Comparison of ENCODE assay signal across 8 mouse cellular contexts in the genomic region with DNA sequence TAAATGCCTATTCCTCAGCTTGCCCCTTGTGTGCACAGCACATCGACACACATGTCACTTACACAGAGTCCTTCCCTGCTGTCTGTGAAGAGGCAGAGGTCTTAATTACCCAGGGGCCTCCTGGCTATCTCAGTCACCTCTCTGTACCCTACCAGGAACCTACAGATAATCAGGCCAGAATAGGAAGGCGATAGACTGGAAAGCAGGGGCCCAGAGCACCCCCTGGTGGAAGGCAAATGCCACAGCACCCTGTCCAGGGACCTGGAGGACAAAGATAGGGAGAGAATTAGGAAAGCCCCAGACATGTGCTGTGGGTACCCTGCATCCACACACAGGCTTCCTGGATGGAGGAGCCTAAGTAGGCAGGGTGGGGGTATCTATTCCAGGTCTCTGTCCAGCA. TPM values are rescaled to one million over a fixed set of nuclear protein-coding genes. Genes with fewer than 3 reads are reported as not detected.
DNase-seq lines count a peak whose midpoint lies in the region; ATAC-seq lines count a peak whose summit lies in the region.
"Had no signal": no experiment of that assay in that cellular context is flagged by ENCODE, and none has a peak within 500 bp of the region (broad histone marks: within the 10 kb centered on the region; RNA-seq: fewer than 3 reads in every experiment).

No protein-coding gene starts in this region.

- no peaks in the 10 kb centered on the region for H3K36me3 ChIP-seq in heart, embryonic 16.5 days (ENCODE audit: control insufficient read depth, insufficient read depth)
- H3K36me3 ChIP-seq in liver, embryonic 11.5 days (ENCODE audit: control insufficient read depth, insufficient read depth, low read length): no peaks in the 10 kb centered on the region

- H3K9me3 ChIP-seq in heart, embryonic 16.5 days (replicated peaks; ENCODE audit: control insufficient read depth, low read length): no peaks in the 10 kb centered on the region
- no peaks in the 10 kb centered on the region for H3K9me3 ChIP-seq in liver, embryonic 11.5 days (ENCODE audit: control insufficient read depth, low read length)

- 16% methylated on average over 2 of the region's 2 CpGs for WGBS in heart, embryonic 16.5 days
- WGBS in liver, embryonic 11.5 days: 20% methylated on average over 2 of the region's 2 CpGs

- no peak overlapping the region for H3K4me3 ChIP-seq in heart, embryonic 16.5 days (ENCODE audit: low read length)
- H3K4me3 ChIP-seq in liver, embryonic 11.5 days (ENCODE audit: low read depth, low read length): no peak overlapping the region
- H3K4me3 ChIP-seq: myocyte had no signal

- H3K9ac ChIP-seq in heart, embryonic 16.5 days (ENCODE audit: low read length): peak overlapping the region; percentile 31; the same call in 1 of the 2 replicates
- no peak overlapping the region for H3K9ac ChIP-seq in liver, embryonic 11.5 days (ENCODE audit: low read depth, low read length)

- no peaks in the 10 kb centered on the region for H3K27me3 ChIP-seq in heart, embryonic 16.5 days (ENCODE audit: control insufficient read depth, insufficient read depth, low read length)
- peaks cover 15% of the 10 kb centered on the region for H3K27me3 ChIP-seq in liver, embryonic 11.5 days (replicated peaks; ENCODE audit: control insufficient read depth, insufficient read depth, low read length)

- ATAC-seq in heart, embryonic 16.5 days (replicated peaks; ENCODE audit: extremely low read depth, insufficient read depth, low FRiP score): no peak
- ATAC-seq in liver, embryonic 11.5 days (replicated peaks; ENCODE audit: low FRiP score): peak; percentile 68
- ATAC-seq in neutrophil, adult 5-6 weeks (ENCODE audit: extremely low read depth, insufficient number of reproducible peaks, low FRiP score, poor library complexity, severe bottlenecking): peak; percentile 51

- peaks cover 44% of the 10 kb centered on the region for H3K4me1 ChIP-seq in heart, embryonic 16.5 days (ENCODE audit: control insufficient read depth, insufficient read depth, low read length)
- H3K4me1 ChIP-seq in liver, embryonic 11.5 days (replicated peaks; ENCODE audit: control insufficient read depth, insufficient read depth, low read length): peaks cover 45% of the 10 kb centered on the region

- DNase-seq in right cerebral cortex, adult 2 months (ENCODE audit: low spot score in 2 of 2): peak; percentile 62 to 67
- no peak for DNase-seq in right cerebral cortex, postnatal 36 days (ENCODE audit: low spot score in 2 of 2)
- DNase-seq in adrenal gland, adult 18-20 months (ENCODE audit: low spot score in 2 of 2): peak; percentile 57 to 72
- DNase-seq in embryo, embryonic 10.5 days (ENCODE audit: low spot score): peak; percentile 79
- peak; percentile 72 for DNase-seq in liver, embryonic 11.5 days (ENCODE audit: low spot score)

- H3K27ac ChIP-seq in heart, embryonic 16.5 days (ENCODE audit: low read length): peak overlapping the region; percentile 65
- H3K27ac ChIP-seq in liver, embryonic 11.5 days (ENCODE audit: low read depth, low read length): no peak overlapping the region

- no peak overlapping the region for H3K4me2 ChIP-seq in heart, embryonic 16.5 days (ENCODE audit: low read depth, low read length)
- H3K4me2 ChIP-seq in liver, embryonic 11.5 days: no peak overlapping the region

RNA-seq across cellular contexts. Expression of gene Adssl1, which starts 3.9 kb away (rescaled TPM):
- total RNA-seq in adrenal gland, adult 18-20 months (2021): 10 to 100 TPM; 17.1 to 31.3 TPM
- polyA plus RNA-seq in heart, embryonic 16.5 days (2015; fragmentation: Nextera tagmentation; extraction: Ambion mirVana): 108 and 118 TPM in 2 replicates
- polyA plus RNA-seq in liver, embryonic 11.5 days (2014; fragmentation: Nextera tagmentation; extraction: Ambion mirVana): 5.6 and 7.4 TPM in 2 replicates
- total RNA-seq in neutrophil, adult 5-6 weeks (2017): 39.0 and 45.2 TPM in 2 replicates

RNA-seq across cellular contexts. Expression of gene Siva1, which starts 20.7 kb away (rescaled TPM):
- total RNA-seq in adrenal gland, adult 18-20 months (2021): 10 to 100 TPM; 36.6 to 43.6 TPM
- polyA plus RNA-seq in heart, embryonic 16.5 days (2015; fragmentation: Nextera tagmentation; extraction: Ambion mirVana): 117 and 139 TPM in 2 replicates
- 216 and 222 TPM in 2 replicates for polyA plus RNA-seq in liver, embryonic 11.5 days (2014; fragmentation: Nextera tagmentation; extraction: Ambion mirVana)
- total RNA-seq in neutrophil, adult 5-6 weeks (2017): 45.4 and 52.7 TPM in 2 replicates

RNA-seq across cellular contexts. Expression of gene Inf2, which starts 35.2 kb away (rescaled TPM):
- total RNA-seq in adrenal gland, adult 18-20 months (2021): 10 to 100 TPM; 25.2 to 29.7 TPM
- polyA plus RNA-seq in heart, embryonic 16.5 days (2015; fragmentation: Nextera tagmentation; extraction: Ambion mirVana): 3.0 and 3.6 TPM in 2 replicates
- polyA plus RNA-seq in liver, embryonic 11.5 days (2014; fragmentation: Nextera tagmentation; extraction: Ambion mirVana): 4.6 and 6.5 TPM in 2 replicates
- 5.8 and 6.5 TPM in 2 replicates for total RNA-seq in neutrophil, adult 5-6 weeks (2017)

RNA-seq across cellular contexts. Expression of gene Akt1, which starts 50.9 kb away (rescaled TPM):
- total RNA-seq in adrenal gland, adult 18-20 months (2021): 100 to 1,000 TPM; 184 to 355 TPM
- 51.4 and 56.7 TPM in 2 replicates for polyA plus RNA-seq in heart, embryonic 16.5 days (2015; fragmentation: Nextera tagmentation; extraction: Ambion mirVana)
- 54.9 and 62.9 TPM in 2 replicates for polyA plus RNA-seq in liver, embryonic 11.5 days (2014; fragmentation: Nextera tagmentation; extraction: Ambion mirVana)
- 197 and 218 TPM in 2 replicates for total RNA-seq in neutrophil, adult 5-6 weeks (2017)

RNA-seq across cellular contexts. Expression of gene Zbtb42, which starts 54.9 kb away (rescaled TPM):
- total RNA-seq in adrenal gland, adult 18-20 months (2021): 1 to 10 TPM; 4.5 to 6.9 TPM
- polyA plus RNA-seq in heart, embryonic 16.5 days (2015; fragmentation: Nextera tagmentation; extraction: Ambion mirVana): 4.9 and 6.9 TPM in 2 replicates
- polyA plus RNA-seq in liver, embryonic 11.5 days (2014; fragmentation: Nextera tagmentation; extraction: Ambion mirVana): 0.96 and 1.7 TPM in 2 replicates
- 13.4 and 15.0 TPM in 2 replicates for total RNA-seq in neutrophil, adult 5-6 weeks (2017)

Comparison
In these comparisons a context has a peak if more than half of its experiments do, and no peak if none do; other contexts are left out.
1. DNase-seq: peak in right cerebral cortex, adult 2 months (2 of 2), adrenal gland, adult 18-20 months (2 of 2), embryo, embryonic 10.5 days (single experiment) and liver, embryonic 11.5 days (single experiment); none in right cerebral cortex, postnatal 36 days (0 of 2).